Mouse (Mus musculus): Measurements from ENCODE around the gene Vmn1r64. TPM values are rescaled to one million over a fixed set of nuclear protein-coding genes. Genes with fewer than 3 reads are reported as not detected.
"Not testable (repeated sequence)": the region's sequence is repeated elsewhere in the genome, so short reads cannot be mapped to it uniquely, and the experiment has no call there.

Gene Vmn1r64
- not detected for total RNA-seq (2021)

- intact Hi-C loops (cut with DNase I), result no loop called here
- no peak for DNase-seq
Measured at GRCm38 (mm10) chr7:5884442-5884841, at the start of gene Vmn1r64. Gene Vmn1r64 (minus strand): TSS chr7:5884542.

- no peak for DNase-seq
Measured at GRCm38 (mm10) chr7:5899238-5899637, 14.9 kb upstream of the Vmn1r64 start.

GRCm38 (mm10) chr7:5897245-5897644 is 12.9 kb upstream of the Vmn1r64 start:
- DNase-seq; intact Hi-C loops (cut with DNase I): not testable (repeated sequence)

More at GRCm38 (mm10) chr7:5899238-5899637, 14.9 kb upstream of the Vmn1r64 start:
- intact Hi-C loops (cut with DNase I), result no loop called here

Other genes starting within 250 kb of the Vmn1r64 start
- not detected for gene Vmn1r62, start 210.9 kb downstream of the Vmn1r64 start, total RNA-seq (2021)
- gene Vmn1r63, start 79.1 kb downstream of the Vmn1r64 start, total RNA-seq (2021), result not detected
- gene Vmn1r65, start 126.5 kb upstream of the Vmn1r64 start, total RNA-seq (2021), result not detected
- not detected for gene Nlrp4c, start 160.6 kb upstream of the Vmn1r64 start, total RNA-seq (2021)